Mouse (Mus musculus): Measurements from ENCODE around the gene Vegfb. TPM values are rescaled to one million over a fixed set of nuclear protein-coding genes. Genes with fewer than 3 reads are reported as not detected.

The Vegfb gene
- total RNA-seq (2023): 8.7 TPM

GRCm38 (mm10) chr19:6987061-6987903, at the start of gene Vegfb:
Gene Vegfb (minus strand): TSS chr19:6987651.

GRCm38 (mm10) chr19:7019191-7019590, 31.7 kb upstream of the Vegfb start, which contains the start of gene Fermt3:
Gene Fermt3 (minus strand): TSS chr19:7019469.

GRCm38 (mm10) chr19:6996006-6996405, 8.6 kb upstream of the Vegfb start, which contains the start of the genes Nudt22 and Trpt1:
Gene Nudt22 (minus strand): TSS chr19:6996117.
Gene Trpt1 (plus strand): TSS chr19:6996131.

GRCm38 (mm10) chr19:6992011-6992858, 4.8 kb upstream of the Vegfb start, which contains the start of gene Dnajc4:
Gene Dnajc4 (minus strand): TSS chr19:6992572.

GRCm38 (mm10) chr19:6980381-6981093, 6.9 kb downstream of the Vegfb start, which contains the start of gene Fkbp2:
Gene Fkbp2 (minus strand): TSS chr19:6980501.

GRCm38 (mm10) chr19:6975537-6976521, 11.6 kb downstream of the Vegfb start, which contains the start of gene Plcb3:
Gene Plcb3 (minus strand): TSS chr19:6976470.

GRCm38 (mm10) chr19:6974211-6975205, 12.9 kb downstream of the Vegfb start, which contains the start of gene Ppp1r14b:
Gene Ppp1r14b (plus strand): TSS chr19:6974968.

GRCm38 (mm10) chr19:6942249-6942691, 45.2 kb downstream of the Vegfb start, which contains the start of gene Gpr137:
Gene Gpr137 (minus strand): TSS chr19:6942480.

GRCm38 (mm10) chr19:6941372-6942248, 45.8 kb downstream of the Vegfb start, which contains the start of gene Bad:
Gene Bad (plus strand): TSS chr19:6941861.

GRCm38 (mm10) chr19:6934195-6934977, 53.1 kb downstream of the Vegfb start, which contains the start of gene Kcnk4:
Gene Kcnk4 (minus strand): TSS chr19:6934515.

Other genes with a start within 250 kb of the Vegfb start
- gene Rps6ka4, start 147.0 kb downstream of the Vegfb start, total RNA-seq (2023): 28.9 TPM
- gene Ccdc88b, start 129.4 kb downstream of the Vegfb start, total RNA-seq (2023): 98.6 TPM
- 122 TPM for gene Trmt112, start 78.0 kb downstream of the Vegfb start, total RNA-seq (2023)
- 72.4 TPM for gene Prdx5, start 77.5 kb downstream of the Vegfb start, total RNA-seq (2023)
- gene Esrra, start 65.8 kb downstream of the Vegfb start, total RNA-seq (2023): 32.5 TPM
- not detected for gene Catsperz, start 62.3 kb downstream of the Vegfb start, total RNA-seq (2023)
- not detected for gene Kcnk4, start 53.1 kb downstream of the Vegfb start, total RNA-seq (2023)
- 8.7 TPM for gene Bad, start 45.8 kb downstream of the Vegfb start, total RNA-seq (2023)
- 9.8 TPM for gene Gpr137, start 45.2 kb downstream of the Vegfb start, total RNA-seq (2023)
- 128 TPM for gene Ppp1r14b, start 12.7 kb downstream of the Vegfb start, total RNA-seq (2023)
- 9.6 TPM for gene Plcb3, start 11.2 kb downstream of the Vegfb start, total RNA-seq (2023)
- gene Fkbp2, start 7.2 kb downstream of the Vegfb start, total RNA-seq (2023): 20.2 TPM
- 29.2 TPM for gene Dnajc4, start 4.9 kb upstream of the Vegfb start, total RNA-seq (2023)
- gene Nudt22, start 8.5 kb upstream of the Vegfb start, total RNA-seq (2023): 5.4 TPM
- gene Trpt1, start 8.5 kb upstream of the Vegfb start, total RNA-seq (2023): 3.8 TPM
- 189 TPM for gene Fermt3, start 31.8 kb upstream of the Vegfb start, total RNA-seq (2023)
- 103 TPM for gene Stip1, start 52.3 kb upstream of the Vegfb start, total RNA-seq (2023)
- 15.5 TPM for gene Macrod1, start 69.2 kb upstream of the Vegfb start, total RNA-seq (2023)
- gene Flrt1, start 118.1 kb upstream of the Vegfb start, total RNA-seq (2023): 0.30 TPM
- gene Otub1, start 218.7 kb upstream of the Vegfb start, total RNA-seq (2023): 102 TPM
- 246 TPM for gene Cox8a, start 230.0 kb upstream of the Vegfb start, total RNA-seq (2023)

Measured in CD4-positive naive resting alpha-beta T cell, adult 57 days (primary cell).